Mouse (Mus musculus) liver, embryonic 14.5 days (tissue): ENCODE results near the gene Pard6a.

ENCODE experiments used
- CTCF ChIP-seq: IDR thresholded peaks from 2 replicates; pipeline ENCODE4 v1.5.1; 2016; ENCODE audit warnings: antibody characterized with exemption, low read depth, control low read depth
- EP300 ChIP-seq: IDR thresholded peaks from 2 replicates; pipeline ENCODE4 v1.6.1; 2016; ENCODE audit warnings: antibody characterized with exemption, low read depth

DNA sequence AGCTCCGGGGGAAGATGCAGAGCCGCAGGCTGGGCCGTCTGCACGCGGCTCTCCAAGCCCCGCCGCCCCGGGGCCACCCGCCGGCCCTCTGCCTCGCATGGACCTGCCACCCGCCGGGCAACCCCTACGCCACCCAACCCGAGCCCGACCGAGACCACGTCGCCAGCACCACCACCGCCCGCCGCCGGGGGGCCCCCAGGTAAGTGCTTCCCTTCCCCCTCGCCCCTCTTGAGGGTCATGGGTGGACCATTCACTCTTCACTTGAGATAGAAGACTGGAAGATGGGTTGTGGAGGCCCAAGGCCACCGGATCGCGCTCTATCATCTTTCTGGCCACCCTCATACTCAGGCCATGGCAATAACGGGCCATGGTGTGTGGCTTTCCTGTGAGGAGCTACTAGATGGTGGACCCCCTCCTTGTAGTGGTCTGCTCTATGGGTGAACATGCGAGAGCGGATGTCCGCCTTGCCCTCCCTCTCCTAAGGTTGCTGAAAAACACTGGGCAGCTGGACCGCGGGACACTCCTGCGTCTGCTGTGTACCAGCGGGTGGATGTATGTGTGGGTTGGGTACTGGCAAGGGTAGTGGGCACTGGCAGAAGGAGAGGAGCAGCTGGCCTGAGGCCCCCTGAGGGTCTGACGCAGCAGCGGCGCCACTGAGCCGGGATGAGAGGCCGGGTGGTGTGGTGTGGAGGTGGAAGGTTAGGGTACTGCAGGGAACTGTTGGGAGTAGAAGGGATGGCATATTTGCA lies 6.7 kb upstream of the Pard6a start:
- TF ChIP-seq EP300 (no peak), CTCF (0 out of 2 replicates have a peak, but pooled peaks have one; percentile 13)
